Mouse (Mus musculus): ENCODE measurements at regions not wholly inside any gene's neighbourhood (a gene's known extent, or its start where the extent isn't known, plus 50 kb on each side); places are given as distances from the start of the nearest gene placed in this dataset.

DNA sequence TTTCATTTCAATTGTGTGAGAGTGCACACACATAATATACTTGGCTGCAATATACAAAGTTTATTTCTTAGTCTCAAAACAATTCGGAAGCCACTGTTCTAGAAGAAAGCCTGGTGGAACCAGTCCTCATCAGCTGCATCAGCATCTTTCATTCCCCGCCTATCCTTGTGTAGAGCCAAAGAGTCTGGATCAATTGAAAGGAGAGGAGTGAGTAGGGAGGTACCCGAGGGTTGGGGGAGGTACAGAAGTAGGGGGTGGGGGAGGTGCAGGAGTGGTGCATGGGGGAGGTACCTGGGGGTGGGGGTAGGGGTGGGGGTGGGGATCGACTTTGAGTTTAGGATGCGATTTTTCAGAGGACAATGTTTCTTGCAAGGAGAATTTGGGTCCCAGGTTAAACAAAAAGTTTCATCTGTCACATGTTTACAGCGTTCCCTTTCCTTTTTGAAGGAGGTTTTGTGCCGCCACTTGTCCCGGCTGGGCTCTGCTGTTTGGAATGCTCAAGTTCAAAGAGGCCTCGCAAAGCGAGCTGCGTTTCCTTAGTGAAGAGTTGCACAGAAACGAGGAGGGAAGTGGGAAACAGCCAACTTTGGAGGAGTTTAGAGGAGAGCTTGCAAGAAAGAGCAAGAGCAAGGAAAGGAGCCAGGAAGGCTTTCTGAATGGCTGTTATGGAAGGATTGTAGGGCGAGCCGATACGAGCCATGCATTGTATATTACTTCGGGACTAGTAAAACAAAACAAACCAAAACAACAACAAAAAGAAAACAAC is 64.1 kb upstream of the Pfn2 start:
- TF ChIP-seq CTCF (IDR thresholded peaks at IDR 0.05; ENCODE audit: low read depth, low read length) (no peak), POLR2A (IDR thresholded peaks at IDR 0.05; ENCODE audit: extremely low read depth, insufficient read depth, low read length) (no peak)

All from liver, adult 2 months (tissue).